Mouse (Mus musculus) hematopoietic stem cell, adult 5-6 weeks (primary cell): ENCODE measurements at regions not wholly inside any gene's neighbourhood (a gene's known extent, or its start where the extent isn't known, plus 50 kb on each side); places are given as distances from the start of the nearest gene placed in this dataset.

ENCODE experiments used
- ATAC-seq, 2 experiments: fragments of 125-278 bp in 1 of 2; replicated peaks in 1 of 2; 2 replicates each; pipeline ENCODE4 v1.8.0; 2016 to 2017; ENCODE audit warnings: inconsistent platforms in 2 of 2, mild to moderate bottlenecking in 2 of 2, moderate number of reproducible peaks in 2 of 2, low read depth in 1 of 2, moderate TSS enrichment in 1 of 2; ENCODE audit not compliant: low FRiP score in 2 of 2, poor library complexity in 2 of 2, severe bottlenecking in 2 of 2, insufficient read depth in 1 of 2, low TSS enrichment in 1 of 2

DNA sequence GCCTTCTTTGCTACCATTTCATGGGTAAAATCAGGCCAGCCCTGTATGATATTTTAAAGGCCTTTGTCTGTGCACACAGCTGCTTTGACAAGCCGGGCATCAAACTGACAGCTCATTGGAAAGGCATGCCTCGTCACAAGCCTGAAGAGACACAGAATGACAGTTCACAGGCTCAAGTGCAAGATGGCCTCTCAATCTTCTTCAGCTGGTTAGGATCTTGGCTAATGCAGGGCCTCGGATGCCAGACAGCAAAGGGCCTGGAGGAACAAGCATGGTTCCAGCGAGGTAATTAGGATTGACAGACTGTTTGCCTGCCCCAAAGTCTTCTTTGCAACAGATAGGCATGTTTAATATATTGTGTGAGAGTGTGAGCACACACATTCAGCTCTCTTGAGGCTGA is 109.3 kb upstream of the Mmadhc start:
- no peak for ATAC-seq

DNA sequence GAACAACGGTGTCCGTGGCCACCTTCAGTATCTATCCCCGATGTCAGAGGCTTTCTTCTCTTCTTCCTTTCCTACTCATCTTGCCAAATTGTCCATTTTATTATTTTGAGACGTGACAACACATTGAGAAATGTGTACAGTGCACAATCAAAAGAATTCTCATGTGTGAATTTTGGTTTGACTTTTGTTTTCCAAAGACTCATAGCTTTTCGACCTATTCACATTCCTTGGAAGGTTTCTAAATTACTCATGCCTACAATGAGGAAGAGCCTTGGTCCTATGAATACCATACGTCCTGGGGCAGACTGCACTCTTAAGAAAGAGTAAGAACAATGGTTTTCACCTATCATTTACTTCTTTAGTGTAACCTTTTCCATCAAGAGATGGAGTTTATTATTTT is 106.5 kb upstream of the Mmadhc start:
- ATAC-seq = no peak

DNA sequence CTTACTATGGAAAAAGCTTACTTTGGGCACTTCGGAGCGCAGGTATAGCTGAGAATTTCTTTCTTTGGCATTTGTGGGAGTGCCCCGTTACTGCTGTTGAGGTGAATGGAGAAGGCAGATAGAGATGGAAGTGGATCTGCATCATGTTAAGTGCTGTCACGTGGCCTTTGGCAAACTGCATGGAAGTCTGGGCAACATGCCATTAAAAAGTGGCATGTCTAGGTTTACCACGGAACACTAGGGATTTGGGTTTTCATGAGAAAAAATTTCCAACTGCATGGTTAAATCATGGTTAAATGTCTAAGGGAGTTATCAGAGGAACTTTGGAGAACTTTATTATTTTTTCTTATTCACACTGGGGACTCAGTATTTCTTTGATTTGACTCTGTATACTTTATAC is 102.0 kb upstream of the Mmadhc start:
- ATAC-seq = no peak

DNA sequence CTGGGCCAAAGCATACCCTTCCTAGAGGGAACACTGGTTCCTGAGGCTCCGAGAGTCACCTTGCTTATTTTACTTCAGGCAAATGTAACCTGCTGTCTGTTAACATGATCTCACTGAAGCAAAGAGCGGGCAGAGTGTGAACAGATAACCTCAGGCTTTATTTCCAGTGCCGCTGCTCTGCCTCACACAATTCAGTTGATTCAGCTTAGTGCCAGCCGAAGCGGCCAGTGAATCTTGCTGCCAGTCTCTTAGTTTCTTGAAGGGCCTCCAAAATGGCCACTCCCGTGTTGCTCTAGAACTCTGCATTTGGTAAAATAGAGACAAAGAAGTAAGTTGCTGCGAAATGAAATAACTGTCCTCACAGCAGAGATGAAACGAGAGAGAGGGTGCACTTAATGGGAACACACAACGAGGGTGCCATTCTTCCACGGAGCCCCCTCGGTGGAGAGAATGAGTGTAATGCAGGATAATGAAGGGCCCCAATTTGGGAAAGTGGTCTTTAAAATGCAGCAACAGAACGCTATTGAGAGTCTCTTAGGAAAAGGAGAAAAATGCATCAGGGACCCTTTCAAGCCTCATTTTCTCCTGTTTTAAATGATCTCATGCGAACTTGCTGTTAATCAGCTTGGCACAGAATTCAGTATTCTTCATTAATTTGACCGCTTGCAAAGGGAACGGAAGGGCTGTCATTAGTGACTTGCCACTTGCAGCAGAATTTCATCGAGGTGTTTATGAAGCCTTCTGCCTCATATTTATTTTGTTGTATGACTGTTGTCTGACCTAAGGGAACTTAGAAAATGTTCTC is 81.2 kb upstream of the Mmadhc start:
- no peak for ATAC-seq

DNA sequence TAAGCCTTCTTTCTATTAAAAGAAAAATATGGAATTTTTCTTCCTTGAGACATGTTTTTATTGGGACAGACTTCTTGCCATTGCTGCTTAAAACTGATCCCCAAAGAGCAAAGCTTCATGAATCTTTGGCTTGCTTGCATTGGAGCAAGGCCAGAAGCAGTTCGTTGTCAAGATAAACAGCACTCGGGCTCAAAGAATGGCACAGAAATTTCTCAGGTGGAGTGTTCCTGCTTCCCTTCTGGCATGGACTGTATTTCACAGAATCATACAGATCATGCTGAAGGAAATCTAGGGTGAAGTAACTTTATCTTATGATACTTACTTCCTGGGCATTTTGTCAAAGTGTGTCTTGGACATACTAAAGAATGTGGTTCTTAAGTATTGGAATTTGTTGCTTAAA is 77.0 kb upstream of the Mmadhc start:
- no peak for ATAC-seq

DNA sequence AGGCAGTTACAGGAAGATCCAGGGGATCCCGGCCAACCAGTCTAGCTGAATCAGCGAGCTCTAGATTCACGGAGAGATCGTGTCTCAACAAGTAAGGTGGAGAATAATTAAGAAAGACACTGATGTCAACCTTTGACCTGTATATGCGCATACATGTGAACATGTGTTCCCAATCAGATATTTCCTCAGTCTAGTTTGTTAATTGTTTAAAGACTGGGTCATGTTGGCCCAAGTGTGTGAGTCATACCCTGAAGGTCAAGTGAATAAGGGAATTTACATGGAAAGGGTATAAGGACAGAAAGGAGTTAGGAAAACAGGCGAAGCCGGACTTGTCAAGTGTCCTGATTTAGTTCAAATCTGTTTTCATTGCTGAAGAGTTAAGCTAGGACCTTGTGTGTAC is 76.4 kb upstream of the Mmadhc start:
- ATAC-seq = no peak

DNA sequence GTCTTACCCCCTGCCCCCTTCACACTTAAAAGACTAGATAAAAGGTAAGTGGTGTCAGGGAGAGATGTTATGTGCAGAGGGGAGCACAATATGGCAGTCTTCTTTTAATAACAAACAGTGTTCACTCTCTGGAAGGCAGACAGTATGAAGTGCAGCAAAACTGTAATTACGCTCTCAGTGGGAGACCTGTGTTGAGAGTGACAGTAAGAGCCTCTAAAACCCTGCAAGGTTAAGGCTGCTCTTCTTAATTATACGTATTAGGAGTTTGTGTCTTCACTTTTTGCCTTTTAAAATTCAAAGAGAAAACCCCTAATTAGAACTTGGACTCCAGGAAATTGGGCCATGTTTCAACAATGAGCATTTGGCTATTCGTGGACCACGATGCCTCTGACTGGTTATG is 72.2 kb upstream of the Mmadhc start:
- no peak for ATAC-seq

DNA sequence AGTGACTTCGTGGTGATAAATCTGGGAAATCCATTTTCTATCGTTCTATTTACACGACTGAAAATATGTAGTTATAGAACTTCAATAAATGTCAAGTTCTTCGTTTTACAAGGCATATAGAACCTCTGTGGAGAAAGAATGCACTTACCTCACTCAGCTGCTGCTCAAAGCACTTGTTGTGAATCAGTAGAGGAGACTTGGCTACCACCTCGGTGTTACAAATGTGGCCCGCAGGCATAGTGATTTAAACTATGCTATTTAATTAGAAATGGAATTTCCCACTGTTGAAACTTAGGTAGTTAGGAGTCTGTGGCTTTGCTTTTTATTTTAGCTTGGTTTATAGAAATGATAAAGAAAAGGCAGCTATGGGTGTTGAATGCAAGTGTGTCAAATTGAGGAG is 71.8 kb upstream of the Mmadhc start:
- ATAC-seq = no peak

DNA sequence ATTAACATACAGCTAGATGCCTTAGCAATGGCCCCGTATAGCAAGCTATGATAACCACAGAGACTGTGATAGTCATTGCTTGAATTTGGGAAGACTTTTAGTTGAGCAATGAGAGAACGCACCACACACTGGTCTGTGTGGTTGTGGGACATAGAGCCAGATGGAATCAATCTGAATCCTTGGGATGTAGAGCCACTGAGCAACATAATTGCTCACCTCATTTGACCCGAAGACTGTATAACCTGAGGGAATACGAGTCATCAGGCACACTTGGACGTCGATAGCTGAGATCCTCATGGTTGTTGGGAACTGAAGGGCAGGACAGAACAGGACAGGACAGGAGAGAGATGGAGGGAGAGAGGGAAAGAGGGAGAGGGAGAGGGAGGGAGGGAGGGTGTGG is 68.6 kb upstream of the Mmadhc start:
- ATAC-seq = no peak

DNA sequence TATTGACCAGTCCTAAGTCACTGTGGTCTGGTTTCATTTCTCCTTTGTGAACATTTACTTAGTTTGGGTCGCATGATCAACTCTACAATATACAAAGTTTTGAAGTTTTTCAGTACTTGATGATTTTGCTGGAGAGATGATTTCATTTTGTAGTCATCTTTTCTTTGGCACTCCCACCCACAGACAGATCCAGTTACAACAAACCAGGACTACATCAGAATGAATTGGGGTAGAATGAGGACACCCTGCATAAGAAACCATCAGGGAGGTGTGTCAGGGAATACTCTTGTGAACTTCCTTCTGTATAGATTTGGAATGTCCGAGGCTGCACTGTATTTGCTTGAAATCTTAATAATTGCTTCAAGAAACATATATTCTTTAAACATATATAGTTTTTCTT is 59.5 kb upstream of the Mmadhc start:
- ATAC-seq = no peak

DNA sequence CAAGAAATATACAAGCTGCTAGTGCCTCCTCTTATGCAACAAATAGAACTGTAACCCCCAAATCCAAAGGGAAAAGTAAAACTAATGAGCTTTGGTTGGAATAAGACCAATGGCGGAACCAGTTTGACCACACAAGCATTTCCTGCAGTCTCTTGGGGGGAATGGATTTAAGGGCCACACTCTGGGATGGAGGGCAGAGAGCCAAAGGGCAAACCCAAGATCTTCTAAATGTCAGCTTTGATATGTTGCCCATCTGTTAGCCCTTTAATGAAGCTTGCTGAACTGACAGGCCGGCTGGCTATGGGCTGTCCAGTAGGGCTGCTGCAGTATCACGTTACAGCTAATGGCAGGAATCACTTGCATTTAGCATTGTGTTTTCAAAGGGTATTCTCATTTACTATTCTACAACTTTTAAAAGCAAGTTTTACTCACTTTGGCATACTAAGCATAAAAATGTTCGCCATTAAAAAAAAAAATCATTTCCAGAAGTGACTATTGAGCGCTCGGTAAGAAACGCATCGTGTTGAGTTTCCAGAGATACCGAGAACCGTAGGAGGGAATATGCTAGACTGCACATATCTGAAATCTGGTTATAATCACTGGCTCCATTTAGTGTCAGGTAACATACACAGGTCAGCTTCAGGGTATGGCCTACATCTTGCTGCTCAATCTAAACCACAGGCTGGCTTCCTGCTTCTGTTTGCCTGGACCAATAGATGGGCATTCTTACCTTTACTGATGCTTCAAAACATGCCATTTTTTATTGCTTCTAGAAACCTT is 51.1 kb upstream of the Mmadhc start:
- ATAC-seq = no peak
